Mouse (Mus musculus) adrenal gland, postnatal 25 days (tissue): Measurements from ENCODE around the gene Mylip. TPM values are rescaled to one million over a fixed set of nuclear protein-coding genes. Genes with fewer than 3 reads are reported as not detected.

Experiments used
- DNase-seq: peaks from one replicate; pipeline ENCODE4 v3.0.0; 2021; ENCODE audit warnings: mixed read lengths
- long read RNA-seq: library from polyadenylated mRNA; stranded (forward); transcript quantifications from one replicate; pipeline ENCODE4 v2.0.0, GENCODE M21; 2021
- total RNA-seq: library from RNA; stranded (reverse); gene quantifications from 2 replicates; pipeline ENCODE4 v1.2.3, GENCODE M21; 2021

Mylip gene
- 7.6 and 10.0 TPM in 2 replicates for total RNA-seq
- long read RNA-seq, transcript Mylip-201 (7 exons, 3,065 nt), result major isoform, 5 of 9 reads
- long read RNA-seq, partial matches to known transcripts, result 3 of 9 reads
- long read RNA-seq, other reads (novel, unspliced or antisense), result 1 of 9 reads

GRCm38 (mm10) chr13:45389448-45390311 lies at the start of gene Mylip:
Mylip (plus strand) TSS chr13:45389742.
- DNase-seq, result peak; percentile 99

GRCm38 (mm10) chr13:45341991-45342390 lies 47.6 kb upstream of the Mylip start:
- DNase-seq, result no peak

DNA sequence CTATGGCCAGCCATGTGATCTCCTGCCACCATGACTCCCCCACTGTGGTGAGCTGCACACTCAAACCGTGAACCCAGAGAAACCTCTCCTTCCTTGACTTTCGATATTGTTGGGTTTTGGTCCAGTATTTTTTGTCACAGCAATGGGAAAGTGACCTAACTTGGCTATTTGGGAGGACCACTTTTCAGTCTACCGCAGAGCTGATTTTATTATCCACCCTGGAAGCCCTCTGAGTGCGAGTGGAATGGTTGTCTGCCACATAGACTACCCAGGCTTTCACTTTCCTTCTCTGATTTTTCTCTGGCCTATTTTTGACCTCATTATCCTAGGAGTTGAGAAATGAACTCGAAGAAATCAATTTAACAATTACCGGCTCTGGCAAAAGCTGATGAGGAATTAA lies 46.0 kb upstream of the Mylip start:
- no peak for DNase-seq

DNA sequence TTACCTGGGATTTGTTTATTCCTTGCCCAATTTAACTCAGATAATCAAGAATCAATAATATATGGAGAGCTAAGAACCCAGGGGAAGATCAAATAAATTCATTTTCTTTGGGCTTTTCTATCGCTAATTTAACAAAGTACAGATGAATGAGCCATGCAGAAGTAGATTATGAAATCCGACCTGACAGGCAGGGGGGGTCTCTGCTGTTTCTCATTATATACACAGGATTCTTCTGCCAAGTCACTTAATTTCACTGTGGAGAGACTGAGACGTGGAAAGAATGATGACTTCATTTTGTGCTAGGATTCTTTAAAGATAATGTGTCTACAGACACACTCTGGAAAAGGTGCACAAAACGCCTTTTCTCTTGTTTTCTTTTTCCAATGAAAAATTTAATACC lies 45.6 kb upstream of the Mylip start:
- DNase-seq, result no peak

GRCm38 (mm10) chr13:45345471-45346159 lies 43.9 kb upstream of the Mylip start:
- DNase-seq, result no peak

GRCm38 (mm10) chr13:45351483-45351882 lies 38.1 kb upstream of the Mylip start:
- no peak for DNase-seq

- no peak for DNase-seq
Observed at GRCm38 (mm10) chr13:45354824-45355223, 34.7 kb upstream of the Mylip start.

GRCm38 (mm10) chr13:45358208-45358607 lies 31.3 kb upstream of the Mylip start:
- no peak for DNase-seq

GRCm38 (mm10) chr13:45358676-45359323 lies 30.7 kb upstream of the Mylip start:
- DNase-seq, result no peak

DNA sequence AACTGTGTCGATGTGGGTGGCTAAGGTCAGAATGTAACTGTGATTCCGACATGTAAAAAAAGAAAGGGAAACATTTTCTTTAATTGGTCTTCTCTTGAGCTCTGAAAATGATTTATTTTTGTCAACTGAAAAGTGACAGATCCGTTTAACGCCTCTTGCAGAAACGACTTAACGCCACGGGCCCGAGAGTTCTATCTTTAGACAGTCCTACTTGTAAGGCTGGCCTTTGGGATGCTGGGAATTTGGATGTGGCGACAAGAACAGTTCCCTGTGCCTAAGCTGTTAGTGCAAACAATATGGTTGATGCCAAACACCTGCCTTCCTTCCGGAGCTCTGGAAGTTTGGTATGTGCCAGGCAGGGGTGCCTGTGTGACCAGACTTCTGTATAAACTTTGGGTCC lies 23.8 kb upstream of the Mylip start:
- DNase-seq, result no peak

GRCm38 (mm10) chr13:45371673-45372072 lies 17.9 kb upstream of the Mylip start:
- DNase-seq, result no peak

DNA sequence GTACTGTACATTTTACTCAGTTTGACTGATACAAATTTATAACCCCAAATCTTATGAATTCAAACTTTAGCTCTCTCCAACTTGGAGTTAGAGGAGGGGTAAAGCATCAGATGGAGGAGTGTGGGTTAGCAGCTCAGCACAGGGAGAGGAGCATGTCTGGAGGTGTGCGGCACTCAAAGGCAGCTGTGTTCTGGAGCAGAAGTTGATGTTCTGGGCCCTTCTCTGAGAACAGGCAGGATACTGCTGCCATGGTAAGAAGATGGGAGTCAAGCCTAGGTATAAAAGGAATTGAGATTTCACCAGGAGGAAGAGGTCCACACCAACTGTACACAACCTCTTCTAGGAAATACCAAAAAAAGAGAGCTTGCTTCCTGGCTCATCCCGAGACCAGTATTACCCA lies 17.1 kb upstream of the Mylip start:
- no peak for DNase-seq

- DNase-seq, result no peak
Observed at GRCm38 (mm10) chr13:45374846-45375245, 14.7 kb upstream of the Mylip start.

GRCm38 (mm10) chr13:45382208-45382607 lies 7.3 kb upstream of the Mylip start:
- no peak for DNase-seq

- DNase-seq, result no peak
Observed at GRCm38 (mm10) chr13:45384636-45385035, 4.9 kb upstream of the Mylip start.

DNA sequence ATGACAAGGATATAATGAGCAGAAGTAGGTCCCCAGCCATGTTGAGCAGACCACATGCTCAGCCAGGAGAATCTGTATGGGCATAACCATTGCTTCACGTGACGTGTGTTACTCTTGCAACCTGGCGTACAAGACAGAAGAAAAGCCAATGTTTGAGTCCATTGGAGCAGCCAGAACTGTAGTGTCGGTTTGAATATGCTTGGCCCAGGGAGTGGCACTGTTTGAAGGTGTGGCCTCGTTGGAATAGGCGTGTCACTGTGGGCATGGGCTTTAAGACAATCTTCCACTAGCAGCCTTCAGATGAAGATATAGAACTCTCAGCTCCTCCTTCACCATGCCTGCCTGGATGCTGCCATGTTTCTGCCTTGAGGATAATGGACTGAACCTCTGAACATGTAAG lies 4.0 kb upstream of the Mylip start:
- DNase-seq, result no peak

DNA sequence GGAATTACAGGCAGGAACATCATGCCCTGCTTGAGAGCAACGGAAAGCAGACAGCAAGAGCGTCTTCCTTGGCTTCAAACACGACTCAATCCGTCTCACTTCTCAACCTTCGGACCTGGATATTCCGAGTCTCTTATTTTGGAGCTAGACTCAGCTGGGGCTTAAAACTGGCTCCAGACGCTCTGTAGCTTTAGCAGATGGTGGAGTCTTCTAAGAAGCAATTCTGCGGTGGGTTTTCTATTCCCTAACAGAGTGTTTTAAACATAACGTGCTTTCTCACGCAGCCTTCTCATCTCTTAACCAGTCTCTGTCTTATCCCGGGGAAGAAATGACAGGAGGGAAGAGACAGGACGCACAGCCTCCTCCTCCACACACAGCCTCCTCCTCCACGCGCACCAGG lies 3.3 kb upstream of the Mylip start:
- no peak for DNase-seq

GRCm38 (mm10) chr13:45387231-45387630 lies 2.3 kb upstream of the Mylip start:
- no peak for DNase-seq

- no peak for DNase-seq
Observed at GRCm38 (mm10) chr13:45388254-45388805, 1.2 kb upstream of the Mylip start.

DNA sequence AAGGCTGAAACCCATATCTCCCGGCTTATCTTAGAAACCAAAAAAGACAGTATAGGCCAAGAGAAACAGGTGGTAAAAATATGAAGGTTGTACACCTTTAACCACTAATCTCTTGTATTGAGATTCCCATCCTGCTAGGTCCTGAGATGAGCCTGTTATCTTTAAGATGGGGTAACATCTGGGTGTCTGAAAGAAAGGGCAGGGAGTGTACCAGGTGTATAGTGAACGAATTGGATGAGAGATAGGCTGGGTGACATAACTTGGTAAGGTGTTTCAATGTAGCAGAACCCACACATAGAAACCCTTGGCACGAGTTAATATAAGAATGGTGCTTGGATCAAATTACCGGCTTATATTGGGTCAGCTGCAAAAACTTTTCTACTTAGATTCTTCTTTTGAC lies 653 bp upstream of the Mylip start:
- DNase-seq, result no peak

DNA sequence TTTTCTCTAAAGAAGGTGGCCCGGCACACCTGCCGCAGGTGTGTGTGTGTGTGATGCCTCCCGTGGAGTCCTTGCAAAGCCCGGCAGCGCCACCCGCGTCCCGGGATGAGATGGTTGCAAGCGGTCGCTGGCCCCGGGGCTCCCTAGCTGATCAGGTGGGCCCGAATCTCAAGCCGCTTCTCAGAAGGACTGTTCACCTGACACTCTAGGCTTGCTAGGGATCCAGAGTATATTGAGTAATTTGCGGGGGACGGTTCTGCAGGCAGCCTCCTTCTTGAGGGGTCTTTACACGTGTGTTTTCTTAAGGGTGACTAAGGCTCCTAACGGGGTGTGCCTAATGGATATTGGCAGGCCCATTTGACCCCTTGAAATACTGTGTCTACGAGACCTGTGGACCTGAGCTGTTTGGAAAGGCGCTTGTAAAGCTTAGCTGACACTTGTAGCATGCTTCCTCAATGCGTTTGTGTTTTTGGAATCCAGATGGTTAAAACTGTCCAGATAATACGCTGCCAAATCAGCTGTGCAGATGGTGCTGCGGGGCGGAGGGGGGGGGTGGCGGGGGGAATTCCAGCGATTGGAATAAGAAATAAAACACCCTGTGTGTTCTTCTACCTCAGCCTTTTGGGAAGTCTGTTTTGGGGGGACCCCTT lies 895 bp downstream of the Mylip start:
- peak; percentile 21 for DNase-seq
